Mouse (Mus musculus) intestine, embryonic 14.5 days (tissue): ENCODE results near the gene Ksr2. TPM values are rescaled to one million over a fixed set of nuclear protein-coding genes. Genes with fewer than 3 reads are reported as not detected.
A peak's percentile ranks its signal among the peaks of the same experiment; 100 is the strongest.

Source experiments
- ATAC-seq: fragments of 200-750 bp; cut with Nextera tagmentation; replicated peaks from 2 replicates; pipeline ENCODE4 v1.8.0; 2017; ENCODE audit warnings: low read depth, moderate number of reproducible peaks, moderate TSS enrichment, moderate library complexity; ENCODE audit not compliant: low FRiP score, low TSS enrichment
- DNase-seq: peaks from one replicate; pipeline ENCODE4 v3.0.0-alpha.2; 2018; ENCODE audit warnings: low spot score
- H3K27ac ChIP-seq: fragments of 300-500 bp; sonication (generic); 2 replicates; pipeline ENCODE4 v1.5.1; 2014; ENCODE audit warnings: low read depth, mild to moderate bottlenecking, control low read depth
- H3K27me3 ChIP-seq: fragments of 300-500 bp; sonication (generic); replicated peaks from 2 replicates; pipeline ENCODE4 v1.6.1; 2014; ENCODE audit warnings: low read length, control low read depth; ENCODE audit not compliant: control insufficient read depth, insufficient read depth
- H3K36me3 ChIP-seq: fragments of 300-500 bp; sonication (generic); 2 replicates; pipeline ENCODE4 v1.6.1; 2014; ENCODE audit warnings: low read length, control low read depth; ENCODE audit not compliant: control insufficient read depth, insufficient read depth
- H3K4me1 ChIP-seq: fragments of 300-500 bp; sonication (generic); replicated peaks from 2 replicates; pipeline ENCODE4 v1.6.1; 2014; ENCODE audit warnings: low read length, control low read depth, mixed read lengths; ENCODE audit not compliant: control insufficient read depth, insufficient read depth
- H3K4me2 ChIP-seq: fragments of 300-500 bp; sonication (generic); 2 replicates; pipeline ENCODE4 v1.6.1; 2014; ENCODE audit warnings: low read length
- H3K4me3 ChIP-seq: fragments of 300-500 bp; sonication (generic); 2 replicates; pipeline ENCODE4 v1.5.1; 2014; ENCODE audit warnings: low read depth, low read length, control low read depth, mixed read lengths
- H3K9ac ChIP-seq: fragments of 300-500 bp; sonication (generic); 2 replicates; pipeline ENCODE4 v1.6.1; 2014; ENCODE audit warnings: mild to moderate bottlenecking, low read length
- H3K9me3 ChIP-seq: fragments of 300-500 bp; sonication (generic); 2 replicates; pipeline ENCODE4 v1.6.1; 2016; ENCODE audit warnings: low read length, control low read depth; ENCODE audit not compliant: control insufficient read depth
- WGBS: fragments of 180-500 bp; shearing (Covaris S2); extraction: QIAGEN DNeasy Blood & Tissue Kit; methylation state at CpG from one replicate; pipeline ENCODE4 v1.1.7; 2014; 5-methylcytosine and 5-hydroxymethylcytosine counted together
- polyA plus RNA-seq: library from polyadenylated mRNA; unstranded; fragments of >200 nt; fragmentation: Nextera tagmentation; extraction: Ambion mirVana; gene quantifications from 2 replicates; pipeline ENCODE4 v1.2.1, GENCODE M21; 2014

Ksr2 gene
- polyA plus RNA-seq, 1 experiment from 2014 or later = 0.84 TPM

GRCm38 (mm10) chr5:117731311-117731710 lies 317.5 kb downstream of the Ksr2 start:
- Histone ChIP-seq H3K27ac (no peak overlapping the region), H3K9ac (no peak overlapping the region), H3K4me1 (no peaks in the 10 kb centered on the region), H3K36me3 (no peaks in the 10 kb centered on the region), H3K4me3 (no peak overlapping the region), H3K4me2 (no peak overlapping the region), H3K9me3 (no peaks in the 10 kb centered on the region), H3K27me3 (no peaks in the 10 kb centered on the region)
- DNase-seq = no peak
- 82% methylated on average over 6 of the region's 6 CpGs for WGBS
- ATAC-seq = no peak

- Histone ChIP-seq H3K9me3 (no peaks in the 10 kb centered on the region), H3K36me3 (no peaks in the 10 kb centered on the region), H3K4me2 (no peak overlapping the region), H3K27ac (no peak overlapping the region), H3K4me3 (no peak overlapping the region), H3K27me3 (no peaks in the 10 kb centered on the region), H3K9ac (no peak overlapping the region), H3K4me1 (no peaks in the 10 kb centered on the region)
- 0 out of 2 replicates have a peak, but pooled peaks have one; percentile 50 for ATAC-seq
- DNase-seq = no peak
- 67% methylated on average over 11 of the region's 11 CpGs for WGBS
Measured at GRCm38 (mm10) chr5:117744654-117745178, 330.9 kb downstream of the Ksr2 start.

GRCm38 (mm10) chr5:117749353-117749752 lies 335.6 kb downstream of the Ksr2 start:
- no peak overlapping the region for H3K4me2 ChIP-seq
- no peaks in the 10 kb centered on the region for H3K27me3 ChIP-seq
- no peak for ATAC-seq
- no peak overlapping the region for H3K9ac ChIP-seq
- DNase-seq = no peak
- no peaks in the 10 kb centered on the region for H3K4me1 ChIP-seq
- 24% methylated on average over 5 of the region's 5 CpGs for WGBS
- H3K9me3 ChIP-seq = no peaks in the 10 kb centered on the region
- no peak overlapping the region for H3K4me3 ChIP-seq
- no peak overlapping the region for H3K27ac ChIP-seq
- no peaks in the 10 kb centered on the region for H3K36me3 ChIP-seq

- DNase-seq (no peak), ATAC-seq (no peak)
- Histone ChIP-seq H3K27ac (no peak overlapping the region), H3K36me3 (no peaks in the 10 kb centered on the region), H3K4me2 (no peak overlapping the region), H3K27me3 (no peaks in the 10 kb centered on the region), H3K4me1 (no peaks in the 10 kb centered on the region), H3K9me3 (no peaks in the 10 kb centered on the region), H3K9ac (no peak overlapping the region), H3K4me3 (no peak overlapping the region)
- 51% methylated on average over 12 of the region's 12 CpGs for WGBS
Measured at GRCm38 (mm10) chr5:117757696-117758482, 344.1 kb downstream of the Ksr2 start.

- H3K36me3 ChIP-seq = no peaks in the 10 kb centered on the region
- no peak overlapping the region for H3K4me3 ChIP-seq
- ATAC-seq = no peak
- H3K4me2 ChIP-seq = no peak overlapping the region
- 78% methylated on average over 9 of the region's 9 CpGs for WGBS
- H3K9me3 ChIP-seq = no peaks in the 10 kb centered on the region
- no peak overlapping the region for H3K9ac ChIP-seq
- no peaks in the 10 kb centered on the region for H3K4me1 ChIP-seq
- DNase-seq = no peak
- H3K27ac ChIP-seq = no peak overlapping the region
- H3K27me3 ChIP-seq = no peaks in the 10 kb centered on the region
Measured at GRCm38 (mm10) chr5:117761181-117761832, 347.5 kb downstream of the Ksr2 start.

GRCm38 (mm10) chr5:117764496-117764895 lies 350.7 kb downstream of the Ksr2 start:
- H3K9me3 ChIP-seq = no peaks in the 10 kb centered on the region
- H3K9ac ChIP-seq = no peak overlapping the region
- H3K4me2 ChIP-seq = no peak overlapping the region
- no peaks in the 10 kb centered on the region for H3K4me1 ChIP-seq
- DNase-seq (no peak), ATAC-seq (no peak)
- no peak overlapping the region for H3K27ac ChIP-seq
- H3K4me3 ChIP-seq = no peak overlapping the region
- H3K27me3 ChIP-seq = no peaks in the 10 kb centered on the region
- H3K36me3 ChIP-seq = no peaks in the 10 kb centered on the region
- WGBS = 83% methylated on average over 9 of the region's 9 CpGs

- H3K9me3 ChIP-seq = no peaks in the 10 kb centered on the region
- no peaks in the 10 kb centered on the region for H3K36me3 ChIP-seq
- H3K27ac ChIP-seq = no peak overlapping the region
- H3K4me3 ChIP-seq = no peak overlapping the region
- ATAC-seq (no peak), DNase-seq (no peak)
- H3K4me1 ChIP-seq = no peaks in the 10 kb centered on the region
- no peaks in the 10 kb centered on the region for H3K27me3 ChIP-seq
- no peak overlapping the region for H3K4me2 ChIP-seq
- WGBS = 61% methylated on average over 11 of the region's 11 CpGs
- no peak overlapping the region for H3K9ac ChIP-seq
Measured at GRCm38 (mm10) chr5:117779175-117779574, 365.4 kb downstream of the Ksr2 start.

- Histone ChIP-seq H3K36me3 (no peaks in the 10 kb centered on the region), H3K27ac (no peak within 1 kb of the TSS), H3K4me3 (no peak within 1 kb of the TSS), H3K4me1 (no peaks in the 10 kb centered on the region), H3K27me3 (no peaks in the 10 kb centered on the region), H3K9ac (no peak within 1 kb of the TSS), H3K9me3 (no peaks in the 10 kb centered on the region), H3K4me2 (no peak within 1 kb of the TSS)
- no peak for ATAC-seq
- 22% methylated on average over 10 of the region's 10 CpGs for WGBS
- DNase-seq = no peak
Measured at GRCm38 (mm10) chr5:117780681-117781080, 366.9 kb downstream of the Ksr2 start, which contains the start of gene Nos1. Nos1 (plus strand) TSS chr5:117781032.
